In genomic region chr13:17693816-17694215, GRCm38 (mm10) we compare ENCODE assay signal across 8 mouse cellular contexts. TPM values are rescaled to one million over a fixed set of nuclear protein-coding genes. Genes with fewer than 3 reads are reported as not detected.
A peak's percentile ranks its signal among the peaks of the same experiment; 100 is the strongest.
DNase-seq lines count a peak whose midpoint lies in the region; ATAC-seq lines count a peak whose summit lies in the region.

No protein-coding gene starts in this region.

- H3K4me1 ChIP-seq in hindbrain, embryonic 16.5 days (ENCODE audit: control insufficient read depth, insufficient read depth, low read depth, low read length) = peaks cover 8% of the 10 kb centered on the region
- peaks cover 12% of the 10 kb centered on the region for H3K4me1 ChIP-seq in lung, embryonic 15.5 days

- no peaks in the 10 kb centered on the region for H3K9me3 ChIP-seq in hindbrain, embryonic 16.5 days (ENCODE audit: control insufficient read depth, low read length)
- H3K9me3 ChIP-seq in lung, embryonic 15.5 days = no peaks in the 10 kb centered on the region

- DNase-seq in adrenal gland, adult 8-10 months = peak; percentile 7
- DNase-seq in adrenal gland, adult 2 months = no peak
- peak; percentile 3 for DNase-seq in thymus, postnatal 25 days
- DNase-seq in thymus, postnatal 36 days = no peak
- no peak for DNase-seq in frontal cortex, postnatal 36 days (ENCODE audit: low spot score in 2 of 2)
- DNase-seq in spleen, postnatal 36 days (ENCODE audit: low spot score in 2 of 2) = no peak

- peak overlapping the region; percentile 75 for H3K4me2 ChIP-seq in hindbrain, embryonic 16.5 days (ENCODE audit: low read length)
- peak overlapping the region; percentile 67; the same call in 1 of the 2 replicates for H3K4me2 ChIP-seq in lung, embryonic 15.5 days

- H3K36me3 ChIP-seq in hindbrain, embryonic 16.5 days (ENCODE audit: control insufficient read depth, insufficient read depth, low read length) = no peaks in the 10 kb centered on the region
- H3K36me3 ChIP-seq in lung, embryonic 15.5 days = no peaks in the 10 kb centered on the region

- 69% methylated on average over 5 of the region's 5 CpGs for WGBS in hindbrain, embryonic 16.5 days
- WGBS in lung, embryonic 15.5 days = 55% methylated on average over 5 of the region's 5 CpGs

- no peak for ATAC-seq in hindbrain, embryonic 16.5 days
- no peak for ATAC-seq in lung, embryonic 15.5 days (ENCODE audit: borderline replicate concordance, extremely low read depth, low FRiP score, low TSS enrichment)

- H3K9ac ChIP-seq in hindbrain, embryonic 16.5 days (ENCODE audit: low read depth, low read length) = no peak overlapping the region
- H3K9ac ChIP-seq in lung, embryonic 15.5 days = no peak overlapping the region

- no peak overlapping the region for H3K27ac ChIP-seq in hindbrain, embryonic 16.5 days (ENCODE audit: low read depth, low read length)
- H3K27ac ChIP-seq in lung, embryonic 15.5 days = peak overlapping the region; percentile 88; the same call in 1 of the 2 replicates

- H3K27me3 ChIP-seq in hindbrain, embryonic 16.5 days (replicated peaks; ENCODE audit: control insufficient read depth, insufficient read depth, low read length) = no peaks in the 10 kb centered on the region
- no peaks in the 10 kb centered on the region for H3K27me3 ChIP-seq in lung, embryonic 15.5 days

- no peak overlapping the region; the same call in 1 of the 2 replicates for H3K4me3 ChIP-seq in hindbrain, embryonic 16.5 days (ENCODE audit: low read length)
- H3K4me3 ChIP-seq in lung, embryonic 15.5 days = peak overlapping the region; percentile 77

RNA-seq across cellular contexts. Expression of gene Mplkip, which starts 1.2 kb away (rescaled TPM):
- 10 to 100 TPM; 19.8 to 27.5 (median 22.7) TPM for total RNA-seq in adrenal gland, adult 8-10 months (2022)
- total RNA-seq in adrenal gland, adult 2 months (2021) = 10 to 100 TPM; 19.1 to 24.6 TPM
- polyA plus RNA-seq in adrenal gland, adult 2 months (2012; rRNA removed) = 22.7 and 24.9 TPM in 2 replicates
- 32.7 and 33.0 TPM in 2 replicates for polyA plus RNA-seq in hindbrain, embryonic 16.5 days (2015; fragmentation: Nextera tagmentation; extraction: Ambion mirVana)
- 45.1 and 48.9 TPM in 2 replicates for polyA plus RNA-seq in lung, embryonic 15.5 days (2015; fragmentation: Nextera tagmentation; extraction: Ambion mirVana)

RNA-seq across cellular contexts. Expression of gene Sugct, which starts 1.5 kb away (rescaled TPM):
- total RNA-seq in adrenal gland, adult 8-10 months (2022) = 10 to 100 TPM in 2 of 4 experiments, 1 to 10 TPM in 2; 5.8 to 11.2 (median 8.4) TPM
- 1 to 10 TPM; 5.7 to 9.0 TPM for total RNA-seq in adrenal gland, adult 2 months (2021)
- 0.91 and 1.5 TPM in 2 replicates for polyA plus RNA-seq in adrenal gland, adult 2 months (2012; rRNA removed)
- polyA plus RNA-seq in hindbrain, embryonic 16.5 days (2015; fragmentation: Nextera tagmentation; extraction: Ambion mirVana) = 2.5 and 3.6 TPM in 2 replicates
- 4.2 and 5.7 TPM in 2 replicates for polyA plus RNA-seq in lung, embryonic 15.5 days (2015; fragmentation: Nextera tagmentation; extraction: Ambion mirVana)

Comparison
In these comparisons a context has a peak if more than half of its experiments do, and no peak if none do; other contexts are left out.
1. DNase-seq: peak in adrenal gland, adult 8-10 months (single experiment) and thymus, postnatal 25 days (single experiment); none in adrenal gland, adult 2 months (single experiment), thymus, postnatal 36 days (0 of 2), frontal cortex, postnatal 36 days (0 of 2) and spleen, postnatal 36 days (0 of 2).